Mouse (Mus musculus) liver, embryonic 15.5 days (tissue): ENCODE data around the gene Nln. TPM values are rescaled to one million over a fixed set of nuclear protein-coding genes. Genes with fewer than 3 reads are reported as not detected.

Source experiments
- ATAC-seq: fragments of 200-750 bp; cut with Nextera tagmentation; 2 replicates; pipeline ENCODE4 v1.8.0; 2017; ENCODE audit warnings: moderate number of reproducible peaks, mild to moderate bottlenecking, moderate library complexity; ENCODE audit not compliant: insufficient read depth
- H3K27ac ChIP-seq: fragments of 300-500 bp; sonication (generic); replicated peaks from 2 replicates; pipeline ENCODE4 v1.5.1; 2015; ENCODE audit warnings: mild to moderate bottlenecking, inconsistent platforms
- H3K27me3 ChIP-seq: fragments of 300-500 bp; sonication (generic); 2 replicates; pipeline ENCODE4 v1.6.1; 2015; ENCODE audit warnings: mild to moderate bottlenecking, inconsistent platforms
- H3K36me3 ChIP-seq: fragments of 300-500 bp; sonication (generic); replicated peaks from 2 replicates; pipeline ENCODE4 v1.6.1; 2015; ENCODE audit warnings: moderate library complexity, mild to moderate bottlenecking, inconsistent platforms
- H3K4me1 ChIP-seq: fragments of 300-500 bp; sonication (generic); replicated peaks from 2 replicates; pipeline ENCODE4 v1.6.1; 2015; ENCODE audit warnings: inconsistent platforms
- H3K4me2 ChIP-seq: fragments of 300-500 bp; sonication (generic); 2 replicates; pipeline ENCODE4 v1.6.1; 2015; ENCODE audit warnings: moderate library complexity, mild to moderate bottlenecking, inconsistent platforms
- H3K4me3 ChIP-seq: fragments of 300-500 bp; sonication (generic); replicated peaks from 2 replicates; pipeline ENCODE4 v1.5.1; 2015; ENCODE audit warnings: mild to moderate bottlenecking, inconsistent platforms
- H3K9ac ChIP-seq: fragments of 300-500 bp; sonication (generic); 2 replicates; pipeline ENCODE4 v1.6.1; 2015; ENCODE audit warnings: moderate library complexity, mild to moderate bottlenecking, inconsistent platforms
- H3K9me3 ChIP-seq: fragments of 300-500 bp; sonication (generic); replicated peaks from 2 replicates; pipeline ENCODE4 v1.6.1; 2016; ENCODE audit warnings: inconsistent platforms
- WGBS: fragments of 180-500 bp; shearing (Covaris S2); methylation state at CpG from one replicate; pipeline ENCODE4 v1.1.7; 2015; ENCODE audit warnings: mixed read lengths; ENCODE audit not compliant: insufficient replicate concordance; 5-methylcytosine and 5-hydroxymethylcytosine counted together
- polyA plus RNA-seq: library from polyadenylated mRNA; unstranded; fragments of >200 nt; fragmentation: Nextera tagmentation; extraction: Ambion mirVana; gene quantifications from 2 replicates; pipeline ENCODE4 v1.2.1, GENCODE M21; 2015

Nln gene
- polyA plus RNA-seq, 1 experiment from 2014 or later: 12.8 TPM

GRCm38 (mm10) chr13:104042738-104043137, 66.7 kb downstream of the Nln start:
- Histone ChIP-seq H3K27me3 (no peaks in the 10 kb centered on the region), H3K4me3 (no peak overlapping the region), H3K9ac (no peak overlapping the region), H3K4me2 (no peak overlapping the region), H3K36me3 (no peaks in the 10 kb centered on the region), H3K9me3 (no peaks in the 10 kb centered on the region), H3K27ac (no peak overlapping the region), H3K4me1 (peaks cover 41% of the 10 kb centered on the region)
- 73% methylated on average over 8 of the region's 8 CpGs for WGBS
- no peak for ATAC-seq

GRCm38 (mm10) chr13:104041481-104041880, 67.9 kb downstream of the Nln start:
- WGBS: 54% methylated on average over 7 of the region's 7 CpGs
- Histone ChIP-seq H3K27ac (no peak overlapping the region), H3K36me3 (no peaks in the 10 kb centered on the region), H3K27me3 (no peaks in the 10 kb centered on the region), H3K4me1 (peaks cover 49% of the 10 kb centered on the region), H3K9me3 (no peaks in the 10 kb centered on the region), H3K9ac (no peak overlapping the region), H3K4me2 (no peak overlapping the region), H3K4me3 (no peak overlapping the region)
- no peak for ATAC-seq

- WGBS: 9% methylated on average over 4 of the region's 4 CpGs
- H3K9me3 ChIP-seq: no peaks in the 10 kb centered on the region
- H3K4me3 ChIP-seq: no peak overlapping the region
- H3K27me3 ChIP-seq: no peaks in the 10 kb centered on the region
- no peak overlapping the region for H3K27ac ChIP-seq
- H3K9ac ChIP-seq: no peak overlapping the region
- H3K36me3 ChIP-seq: no peaks in the 10 kb centered on the region
- H3K4me2 ChIP-seq: no peak overlapping the region
- ATAC-seq: no peak
- peaks cover 54% of the 10 kb centered on the region for H3K4me1 ChIP-seq
Observed at GRCm38 (mm10) chr13:104040950-104041349, 68.5 kb downstream of the Nln start.

- H3K4me2 ChIP-seq: no peak overlapping the region
- no peaks in the 10 kb centered on the region for H3K9me3 ChIP-seq
- no peak overlapping the region for H3K9ac ChIP-seq
- H3K4me1 ChIP-seq: peaks cover 50% of the 10 kb centered on the region
- ATAC-seq: no peak
- no peak overlapping the region for H3K27ac ChIP-seq
- WGBS: 71% methylated on average over 4 of the region's 4 CpGs
- H3K27me3 ChIP-seq: no peaks in the 10 kb centered on the region
- no peak overlapping the region for H3K4me3 ChIP-seq
- no peaks in the 10 kb centered on the region for H3K36me3 ChIP-seq
Observed at GRCm38 (mm10) chr13:104039861-104040260, 69.6 kb downstream of the Nln start.

GRCm38 (mm10) chr13:104038891-104039290, 70.5 kb downstream of the Nln start:
- Histone ChIP-seq H3K4me1 (peaks cover 52% of the 10 kb centered on the region), H3K27ac (no peak overlapping the region)

GRCm38 (mm10) chr13:104038358-104038757, 71.1 kb downstream of the Nln start:
- no peak for ATAC-seq
- Histone ChIP-seq H3K9me3 (no peaks in the 10 kb centered on the region), H3K27me3 (no peaks in the 10 kb centered on the region), H3K4me3 (no peak overlapping the region), H3K4me2 (peak overlapping the region; percentile 13; the same call in 1 of the 2 replicates), H3K36me3 (no peaks in the 10 kb centered on the region), H3K4me1 (peaks cover 52% of the 10 kb centered on the region), H3K9ac (no peak overlapping the region), H3K27ac (peak overlapping the region; percentile 63)
- whole genome bisulfite sequencing: 65% methylated on average over 7 of the region's 7 CpGs

More at GRCm38 (mm10) chr13:104038891-104039290, 70.5 kb downstream of the Nln start:
- H3K9me3 ChIP-seq: no peaks in the 10 kb centered on the region
- no peaks in the 10 kb centered on the region for H3K36me3 ChIP-seq
- no peak overlapping the region for H3K4me3 ChIP-seq
- H3K27me3 ChIP-seq: no peaks in the 10 kb centered on the region
- no peak overlapping the region for H3K9ac ChIP-seq
- 73% methylated on average over 7 of the region's 7 CpGs for WGBS
- no peak for ATAC-seq
- peak overlapping the region; percentile 13; the same call in 1 of the 2 replicates for H3K4me2 ChIP-seq

GRCm38 (mm10) chr13:104037531-104038290, 71.7 kb downstream of the Nln start:
- peak; percentile 77 for ATAC-seq
- Histone ChIP-seq H3K9me3 (no peaks in the 10 kb centered on the region), H3K4me2 (0 out of 2 replicates have a peak overlapping the region, but pooled peaks have one; percentile 23), H3K4me3 (no peak overlapping the region), H3K4me1 (peaks cover 57% of the 10 kb centered on the region), H3K36me3 (no peaks in the 10 kb centered on the region), H3K27ac (peak overlapping the region; percentile 69), H3K9ac (no peak overlapping the region), H3K27me3 (no peaks in the 10 kb centered on the region)
- WGBS: 55% methylated on average over 9 of the region's 9 CpGs

GRCm38 (mm10) chr13:104036494-104037290, 72.7 kb downstream of the Nln start:
- Histone ChIP-seq H3K27ac (peak overlapping the region; percentile 69), H3K4me2 (peak overlapping the region; percentile 23; the same call in 1 of the 2 replicates), H3K4me1 (peaks cover 67% of the 10 kb centered on the region), H3K9ac (no peak overlapping the region), H3K27me3 (no peaks in the 10 kb centered on the region), H3K9me3 (no peaks in the 10 kb centered on the region), H3K4me3 (no peak overlapping the region), H3K36me3 (no peaks in the 10 kb centered on the region)
- peak; percentile 56 for ATAC-seq
- 63% methylated on average over 23 of the region's 23 CpGs for WGBS

- Histone ChIP-seq H3K9me3 (no peaks in the 10 kb centered on the region), H3K4me1 (peaks cover 57% of the 10 kb centered on the region), H3K4me3 (no peak overlapping the region), H3K4me2 (no peak overlapping the region), H3K27ac (no peak overlapping the region), H3K9ac (no peak overlapping the region), H3K27me3 (no peaks in the 10 kb centered on the region), H3K36me3 (no peaks in the 10 kb centered on the region)
- ATAC-seq: no peak
- WGBS: 68% methylated on average over 2 of the region's 2 CpGs
Observed at GRCm38 (mm10) chr13:104035651-104036050, 73.8 kb downstream of the Nln start.

GRCm38 (mm10) chr13:104034854-104035253, 74.6 kb downstream of the Nln start:
- H3K9ac ChIP-seq: no peak overlapping the region
- H3K4me1 ChIP-seq: peaks cover 54% of the 10 kb centered on the region
- H3K4me3 ChIP-seq: no peak overlapping the region
- no peaks in the 10 kb centered on the region for H3K9me3 ChIP-seq
- no peak for ATAC-seq
- H3K36me3 ChIP-seq: no peaks in the 10 kb centered on the region
- H3K27ac ChIP-seq: no peak overlapping the region
- 72% methylated on average over 6 of the region's 6 CpGs for WGBS
- no peaks in the 10 kb centered on the region for H3K27me3 ChIP-seq
- no peak overlapping the region for H3K4me2 ChIP-seq

- no peak overlapping the region for H3K9ac ChIP-seq
- H3K4me1 ChIP-seq: peaks cover 56% of the 10 kb centered on the region
Observed at GRCm38 (mm10) chr13:104032620-104033133, 76.7 kb downstream of the Nln start.

More at GRCm38 (mm10) chr13:104032620-104033133, 76.7 kb downstream of the Nln start:
- H3K4me2 ChIP-seq: no peak overlapping the region
- H3K27ac ChIP-seq: 0 out of 2 replicates have a peak overlapping the region, but pooled peaks have one; percentile 6
- ATAC-seq: no peak
- H3K9me3 ChIP-seq: no peaks in the 10 kb centered on the region
- WGBS: 35% methylated on average over 3 of the region's 3 CpGs
- no peak overlapping the region for H3K4me3 ChIP-seq
- H3K27me3 ChIP-seq: no peaks in the 10 kb centered on the region
- H3K36me3 ChIP-seq: no peaks in the 10 kb centered on the region
